Mouse (Mus musculus) liver, adult (tissue): ENCODE data around the gene Nav2.

Experiments used
- GATA4 ChIP-seq: IDR thresholded peaks from 2 replicates; pipeline ENCODE4 v1.6.1; 2014; ENCODE audit warnings: mild to moderate bottlenecking, low read length; ENCODE audit not compliant: insufficient replicate concordance

Nav2 gene

GRCm38 (mm10) chr7:49190231-49190985 is 281.9 kb downstream of the Nav2 start:
- TF ChIP-seq GATA4: no peak

- no peak for TF ChIP-seq GATA4
Observed at GRCm38 (mm10) chr7:49191081-49191678, 282.7 kb downstream of the Nav2 start.

- TF ChIP-seq GATA4: no peak
Observed at GRCm38 (mm10) chr7:49192061-49192695, 283.7 kb downstream of the Nav2 start.

GRCm38 (mm10) chr7:49195711-49196147 is 287.2 kb downstream of the Nav2 start:
- TF ChIP-seq GATA4: no peak

GRCm38 (mm10) chr7:49199366-49199765 is 290.9 kb downstream of the Nav2 start:
- TF ChIP-seq GATA4: no peak

GRCm38 (mm10) chr7:49200270-49200669 is 291.8 kb downstream of the Nav2 start:
- TF ChIP-seq GATA4: no peak

- no peak for TF ChIP-seq GATA4
Observed at GRCm38 (mm10) chr7:49202971-49203370, 294.5 kb downstream of the Nav2 start.

- no peak for TF ChIP-seq GATA4
Observed at GRCm38 (mm10) chr7:49204856-49205255, 296.3 kb downstream of the Nav2 start.

- no peak for TF ChIP-seq GATA4
Observed at GRCm38 (mm10) chr7:49205551-49205950, 297.0 kb downstream of the Nav2 start.

GRCm38 (mm10) chr7:49206775-49207676 is 298.5 kb downstream of the Nav2 start:
- TF ChIP-seq GATA4: no peak

- no peak for TF ChIP-seq GATA4
Observed at GRCm38 (mm10) chr7:49209526-49209925, 301.0 kb downstream of the Nav2 start.

GRCm38 (mm10) chr7:49210721-49211120 is 302.2 kb downstream of the Nav2 start:
- no peak for TF ChIP-seq GATA4

GRCm38 (mm10) chr7:49213011-49213410 is 304.5 kb downstream of the Nav2 start:
- TF ChIP-seq GATA4: no peak; the same call in 1 of the 2 replicates

- no peak for TF ChIP-seq GATA4
Observed at GRCm38 (mm10) chr7:49217786-49218185, 309.3 kb downstream of the Nav2 start.

- no peak for TF ChIP-seq GATA4
Observed at GRCm38 (mm10) chr7:49225741-49226140, 317.2 kb downstream of the Nav2 start.

- TF ChIP-seq GATA4: no peak
Observed at GRCm38 (mm10) chr7:49232969-49233368, 324.5 kb downstream of the Nav2 start.

GRCm38 (mm10) chr7:49234288-49234687 is 325.8 kb downstream of the Nav2 start:
- TF ChIP-seq GATA4: no peak
